Mouse (Mus musculus): Measurements from ENCODE around the gene Abca1. TPM values are rescaled to one million over a fixed set of nuclear protein-coding genes. Genes with fewer than 3 reads are reported as not detected.

The Abca1 gene
- total and polyA plus RNA-seq, 3 experiments, result 4.2 to 23.5 (median 13.1) TPM

DNA sequence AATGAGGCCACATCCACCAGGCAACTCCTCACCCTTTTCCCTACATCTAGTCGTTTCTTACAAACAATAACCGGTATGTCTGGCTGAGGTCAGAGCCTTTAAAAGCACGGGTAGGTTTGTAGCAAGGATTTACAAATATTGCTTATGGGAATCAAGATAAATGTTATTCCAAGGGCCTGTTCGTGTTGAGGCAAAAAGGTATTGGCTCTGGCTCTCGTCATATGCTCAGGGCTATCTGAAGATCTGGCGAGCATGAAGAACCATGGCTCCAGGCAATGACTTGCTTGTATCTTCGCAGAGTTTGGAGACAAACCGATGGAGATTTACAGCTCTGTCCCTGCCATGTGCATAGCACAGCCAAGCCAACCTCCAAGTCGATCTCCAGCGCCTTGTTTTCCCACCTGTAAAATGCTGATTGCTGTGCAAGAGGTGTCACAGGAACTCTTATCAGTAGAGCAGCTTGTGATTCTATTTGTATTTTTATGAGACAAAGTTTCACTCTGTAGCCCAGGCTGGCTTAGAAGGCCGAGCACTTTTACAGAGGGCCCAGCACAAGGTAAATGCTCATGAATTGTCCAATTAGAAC is 29.9 kb downstream of the Abca1 start:
- Histone ChIP-seq H3K27ac (no peak overlapping the region), H3K27me3 (ENCODE audit: control insufficient read depth, insufficient read depth, low read length) (0 out of 2 replicates have a peak, but pooled peaks cover 1% of the 10 kb centered on the region), H3K36me3 (ENCODE audit: control insufficient read depth, insufficient read depth, low read length) (peaks cover 6% of the 10 kb centered on the region), H3K4me3 (no peak overlapping the region), H3K79me2 (replicated peaks; ENCODE audit: control insufficient read depth, insufficient read depth, low read length) (peaks cover 2% of the 10 kb centered on the region; the same call in 1 of the 2 replicates), H3K4me1 (ENCODE audit: control insufficient read depth, insufficient read depth, low read length) (peaks cover 3% of the 10 kb centered on the region; the same call in 1 of the 2 replicates), H3K9ac (ENCODE audit: low read depth, low read length) (no peak overlapping the region)
- DNase-seq, result no peak
- intact Hi-C loops (cut with DNase I), result no loop called here
- 86% methylated on average over 11 of the region's 11 CpGs for WGBS
- TF ChIP-seq EP300 (IDR thresholded peaks at IDR 0.05; ENCODE audit: insufficient read depth, low read depth, low read length) (no peak), CTCF (IDR thresholded peaks at IDR 0.05) (no peak), POLR2A (IDR thresholded peaks at IDR 0.05; ENCODE audit: insufficient read depth, low read depth, low read length) (no peak)

GRCm38 (mm10) chr4:53127266-53127665 is 32.4 kb downstream of the Abca1 start:
- H3K36me3 ChIP-seq (ENCODE audit: control insufficient read depth, insufficient read depth, low read length), result peaks cover 5% of the 10 kb centered on the region
- peaks cover 2% of the 10 kb centered on the region; the same call in 1 of the 2 replicates for H3K79me2 ChIP-seq (replicated peaks; ENCODE audit: control insufficient read depth, insufficient read depth, low read length)
- 0 out of 2 replicates have a peak, but pooled peaks cover 1% of the 10 kb centered on the region for H3K27me3 ChIP-seq (ENCODE audit: control insufficient read depth, insufficient read depth, low read length)
- 96% methylated on average over 5 of the region's 5 CpGs for WGBS
- no peak overlapping the region for H3K9ac ChIP-seq (ENCODE audit: low read depth, low read length)
- no peak overlapping the region for H3K4me3 ChIP-seq
- intact Hi-C loops (cut with DNase I), result no loop called here
- no peak for DNase-seq
- TF ChIP-seq CTCF (IDR thresholded peaks at IDR 0.05), result no peak
- TF ChIP-seq POLR2A (IDR thresholded peaks at IDR 0.05; ENCODE audit: insufficient read depth, low read depth, low read length), result no peak
- TF ChIP-seq EP300 (IDR thresholded peaks at IDR 0.05; ENCODE audit: insufficient read depth, low read depth, low read length), result no peak
- peaks cover 3% of the 10 kb centered on the region for H3K4me1 ChIP-seq (ENCODE audit: control insufficient read depth, insufficient read depth, low read length)
- H3K27ac ChIP-seq, result no peak overlapping the region

DNA sequence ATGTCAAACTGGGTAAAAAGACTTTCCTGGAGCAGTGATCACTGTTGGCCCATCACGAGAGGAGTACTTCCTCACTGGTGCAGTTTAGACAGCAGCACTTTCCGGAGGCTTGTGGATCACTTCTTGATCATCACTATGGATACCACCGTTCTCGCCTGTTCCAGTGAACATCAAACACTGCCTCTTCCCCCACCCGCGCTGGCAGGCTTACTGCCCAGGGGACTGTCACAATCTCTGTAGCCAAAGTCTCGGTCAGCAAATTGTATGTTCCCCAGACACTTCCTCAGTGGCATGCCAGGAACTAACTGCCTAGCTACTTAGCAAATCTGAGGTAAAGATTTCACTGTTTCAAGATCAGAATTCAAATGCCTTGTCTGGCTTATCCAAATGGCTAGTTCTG is 32.9 kb downstream of the Abca1 start:
- peaks cover 5% of the 10 kb centered on the region for H3K36me3 ChIP-seq (ENCODE audit: control insufficient read depth, insufficient read depth, low read length)
- no peak overlapping the region for H3K4me3 ChIP-seq
- intact Hi-C loops (cut with DNase I), result no loop called here
- H3K79me2 ChIP-seq (replicated peaks; ENCODE audit: control insufficient read depth, insufficient read depth, low read length), result peaks cover 2% of the 10 kb centered on the region; the same call in 1 of the 2 replicates
- no peak overlapping the region for H3K27ac ChIP-seq
- H3K4me1 ChIP-seq (ENCODE audit: control insufficient read depth, insufficient read depth, low read length), result peaks cover 6% of the 10 kb centered on the region
- 0 out of 2 replicates have a peak, but pooled peaks cover 1% of the 10 kb centered on the region for H3K27me3 ChIP-seq (ENCODE audit: control insufficient read depth, insufficient read depth, low read length)
- 90% methylated on average over 7 of the region's 7 CpGs for WGBS
- DNase-seq, result peak in 1 of 2 experiments; percentile 63
- no peak for TF ChIP-seq POLR2A (IDR thresholded peaks at IDR 0.05; ENCODE audit: insufficient read depth, low read depth, low read length)
- TF ChIP-seq CTCF (IDR thresholded peaks at IDR 0.05), result no peak
- no peak overlapping the region for H3K9ac ChIP-seq (ENCODE audit: low read depth, low read length)

DNA sequence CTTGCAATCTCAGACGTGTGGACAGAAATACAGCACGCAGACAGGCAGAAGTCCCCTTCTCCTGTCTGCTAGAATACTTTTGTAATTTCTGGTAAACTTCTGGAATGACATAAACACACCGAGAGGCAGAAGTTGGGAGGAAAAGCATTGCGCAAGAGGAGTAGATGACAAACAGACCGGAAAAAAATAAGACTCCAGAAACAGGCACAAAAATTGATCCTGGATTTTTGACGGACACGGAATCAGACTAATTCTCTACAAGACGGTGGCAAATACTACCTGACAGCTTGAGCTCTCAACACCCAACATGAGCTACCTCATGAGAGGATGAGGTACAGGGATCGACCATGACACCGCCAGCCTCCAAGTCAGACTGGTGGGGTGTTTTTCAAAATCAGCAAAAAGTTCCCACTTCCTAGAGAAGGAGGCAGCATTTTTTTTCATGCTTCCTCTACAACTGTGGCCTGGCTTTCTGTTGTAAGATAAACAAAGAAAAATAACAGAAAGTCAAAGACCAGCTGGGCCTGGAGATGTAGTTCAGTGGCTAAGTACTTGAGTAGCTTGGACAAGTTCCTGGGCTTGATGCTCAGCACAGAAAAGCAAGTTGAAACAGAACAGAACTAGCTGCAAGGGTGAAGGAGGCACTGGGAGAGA is 34.7 kb downstream of the Abca1 start:
- peak overlapping the region; percentile 44 for H3K27ac ChIP-seq
- H3K27me3 ChIP-seq (ENCODE audit: control insufficient read depth, insufficient read depth, low read length), result no peaks in the 10 kb centered on the region
- no peak overlapping the region for H3K4me3 ChIP-seq
- peaks cover 16% of the 10 kb centered on the region for H3K4me1 ChIP-seq (ENCODE audit: control insufficient read depth, insufficient read depth, low read length)
- H3K9ac ChIP-seq (ENCODE audit: low read depth, low read length), result no peak overlapping the region
- WGBS, result 70% methylated on average over 10 of the region's 10 CpGs
- TF ChIP-seq EP300 (IDR thresholded peaks at IDR 0.05; ENCODE audit: insufficient read depth, low read depth, low read length) (no peak), POLR2A (IDR thresholded peaks at IDR 0.05; ENCODE audit: insufficient read depth, low read depth, low read length) (no peak), CTCF (IDR thresholded peaks at IDR 0.05) (no peak)
- intact Hi-C loops (cut with DNase I), result no loop called here
- peak in 1 of 2 experiments; percentile 59 for DNase-seq
- H3K36me3 ChIP-seq (ENCODE audit: control insufficient read depth, insufficient read depth, low read length), result no peaks in the 10 kb centered on the region; the same call in 1 of the 2 replicates
- H3K79me2 ChIP-seq (replicated peaks; ENCODE audit: control insufficient read depth, insufficient read depth, low read length), result no peaks in the 10 kb centered on the region

DNA sequence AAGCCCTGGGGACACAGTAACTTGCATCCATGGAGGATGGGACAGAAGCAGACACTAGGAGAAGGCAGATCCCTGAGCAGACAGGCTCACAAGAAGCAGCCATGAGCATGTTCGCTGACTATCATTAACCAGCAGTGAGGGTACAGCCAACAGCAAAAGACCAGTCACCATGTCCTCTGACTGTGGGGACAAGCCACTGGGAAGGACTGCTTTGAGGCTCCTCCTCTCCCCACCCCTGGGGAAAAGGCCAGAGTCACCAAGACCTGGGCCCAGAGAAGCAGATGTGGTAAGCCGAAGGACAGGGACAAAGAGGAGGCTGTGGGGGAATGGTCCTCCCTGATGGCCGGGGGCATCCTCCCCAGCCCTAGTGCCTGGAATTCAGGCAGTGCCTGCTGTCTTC is 37.4 kb downstream of the Abca1 start:
- no peak overlapping the region for H3K27ac ChIP-seq
- H3K36me3 ChIP-seq (ENCODE audit: control insufficient read depth, insufficient read depth, low read length), result no peaks in the 10 kb centered on the region; the same call in 1 of the 2 replicates
- intact Hi-C loops (cut with DNase I), result no loop called here
- no peak for DNase-seq
- H3K9ac ChIP-seq (ENCODE audit: low read depth, low read length), result no peak overlapping the region
- TF ChIP-seq EP300 (IDR thresholded peaks at IDR 0.05; ENCODE audit: insufficient read depth, low read depth, low read length), result no peak
- no peak for TF ChIP-seq POLR2A (IDR thresholded peaks at IDR 0.05; ENCODE audit: insufficient read depth, low read depth, low read length)
- TF ChIP-seq CTCF (IDR thresholded peaks at IDR 0.05), result no peak
- H3K79me2 ChIP-seq (replicated peaks; ENCODE audit: control insufficient read depth, insufficient read depth, low read length), result no peaks in the 10 kb centered on the region
- H3K4me1 ChIP-seq (ENCODE audit: control insufficient read depth, insufficient read depth, low read length), result peaks cover 20% of the 10 kb centered on the region
- 75% methylated on average over 3 of the region's 3 CpGs for WGBS
- H3K27me3 ChIP-seq (ENCODE audit: control insufficient read depth, insufficient read depth, low read length), result no peaks in the 10 kb centered on the region
- no peak overlapping the region for H3K4me3 ChIP-seq

Data from heart, adult 2 months (tissue).